Mouse (Mus musculus) adrenal gland, adult 2 months (tissue): ENCODE data around the gene Gpc4. TPM values are rescaled to one million over a fixed set of nuclear protein-coding genes. Genes with fewer than 3 reads are reported as not detected.
A peak's percentile ranks its signal among the peaks of the same experiment; 100 is the strongest.

Experiments used
- DNase-seq: peaks from one replicate; pipeline ENCODE4 v3.0.0; 2021
- long read RNA-seq: library from polyadenylated mRNA; stranded (forward); transcript quantifications from one replicate; pipeline ENCODE4 v2.0.0, GENCODE M21; 2021
- polyA plus RNA-seq: library from polyadenylated mRNA; depleted of rRNA; stranded (reverse); fragments of >200 nt; gene quantifications from 2 replicates; pipeline ENCODE4 v1.2.3, GENCODE M21; 2012; rRNA removed
- total RNA-seq, 2 experiments: library from RNA; stranded (reverse); gene quantifications; 2 replicates each; pipeline ENCODE4 v1.2.3; 2021

Gene Gpc4
- total RNA-seq (100 to 1,000 TPM in 1 of 2 experiments, 10 to 100 TPM in 1; 82.9 to 174 TPM), polyA plus RNA-seq (63.6 and 100 TPM in 2 replicates)
- long read RNA-seq, transcript Gpc4-201 (9 exons, 2,651 nt) = major isoform, 36 of 39 reads
- long read RNA-seq, partial matches to known transcripts = 1 of 39 reads
- long read RNA-seq, other reads (novel, unspliced or antisense) = 2 of 39 reads

- peak; percentile 89 for DNase-seq
Measured at GRCm38 (mm10) chrX:52164738-52165554, at the start of gene Gpc4. Gpc4 (minus strand) TSS chrX:52165252.

- no peak for DNase-seq
Measured at GRCm38 (mm10) chrX:52212846-52213245, 47.8 kb upstream of the Gpc4 start.

GRCm38 (mm10) chrX:52199836-52200235 is 34.8 kb upstream of the Gpc4 start:
- no peak for DNase-seq

GRCm38 (mm10) chrX:52193311-52193968 is 28.4 kb upstream of the Gpc4 start:
- DNase-seq = peak; percentile 11

GRCm38 (mm10) chrX:52189094-52189493 is 24.0 kb upstream of the Gpc4 start:
- DNase-seq = no peak

GRCm38 (mm10) chrX:52183551-52184442 is 18.7 kb upstream of the Gpc4 start:
- peak; percentile 52 for DNase-seq

GRCm38 (mm10) chrX:52181401-52181800 is 16.3 kb upstream of the Gpc4 start:
- DNase-seq = no peak

- DNase-seq = no peak
Measured at GRCm38 (mm10) chrX:52177067-52177466, 12.0 kb upstream of the Gpc4 start.

GRCm38 (mm10) chrX:52167519-52168244 is 2.6 kb upstream of the Gpc4 start:
- DNase-seq = no peak

GRCm38 (mm10) chrX:52165555-52165938 is 495 bp upstream of the Gpc4 start:
- DNase-seq = no peak

GRCm38 (mm10) chrX:52164134-52164737 is 816 bp downstream of the Gpc4 start:
- peak; percentile 57 for DNase-seq

- DNase-seq = peak; percentile 53
Measured at GRCm38 (mm10) chrX:52163418-52164133, 1.5 kb downstream of the Gpc4 start.

GRCm38 (mm10) chrX:52162756-52163155 is 2.3 kb downstream of the Gpc4 start:
- no peak for DNase-seq

- no peak for DNase-seq
Measured at GRCm38 (mm10) chrX:52162206-52162605, 2.8 kb downstream of the Gpc4 start.

- no peak for DNase-seq
Measured at GRCm38 (mm10) chrX:52159621-52160020, 5.4 kb downstream of the Gpc4 start.

- DNase-seq = no peak
Measured at GRCm38 (mm10) chrX:52155408-52155953, 9.6 kb downstream of the Gpc4 start.

- DNase-seq = no peak
Measured at GRCm38 (mm10) chrX:52154821-52155220, 10.2 kb downstream of the Gpc4 start.

GRCm38 (mm10) chrX:52153451-52153850 is 11.6 kb downstream of the Gpc4 start:
- no peak for DNase-seq

GRCm38 (mm10) chrX:52152961-52153360 is 12.1 kb downstream of the Gpc4 start:
- no peak for DNase-seq

GRCm38 (mm10) chrX:52151555-52151954 is 13.5 kb downstream of the Gpc4 start:
- no peak for DNase-seq
